Mouse (Mus musculus) urinary bladder, postnatal 14 days (tissue): ENCODE data around the gene Tnfrsf12a.

Source experiments
- DNase-seq: peaks from one replicate; pipeline ENCODE4 v3.0.0; 2021; ENCODE audit warnings: low spot score

Gene Tnfrsf12a

DNA sequence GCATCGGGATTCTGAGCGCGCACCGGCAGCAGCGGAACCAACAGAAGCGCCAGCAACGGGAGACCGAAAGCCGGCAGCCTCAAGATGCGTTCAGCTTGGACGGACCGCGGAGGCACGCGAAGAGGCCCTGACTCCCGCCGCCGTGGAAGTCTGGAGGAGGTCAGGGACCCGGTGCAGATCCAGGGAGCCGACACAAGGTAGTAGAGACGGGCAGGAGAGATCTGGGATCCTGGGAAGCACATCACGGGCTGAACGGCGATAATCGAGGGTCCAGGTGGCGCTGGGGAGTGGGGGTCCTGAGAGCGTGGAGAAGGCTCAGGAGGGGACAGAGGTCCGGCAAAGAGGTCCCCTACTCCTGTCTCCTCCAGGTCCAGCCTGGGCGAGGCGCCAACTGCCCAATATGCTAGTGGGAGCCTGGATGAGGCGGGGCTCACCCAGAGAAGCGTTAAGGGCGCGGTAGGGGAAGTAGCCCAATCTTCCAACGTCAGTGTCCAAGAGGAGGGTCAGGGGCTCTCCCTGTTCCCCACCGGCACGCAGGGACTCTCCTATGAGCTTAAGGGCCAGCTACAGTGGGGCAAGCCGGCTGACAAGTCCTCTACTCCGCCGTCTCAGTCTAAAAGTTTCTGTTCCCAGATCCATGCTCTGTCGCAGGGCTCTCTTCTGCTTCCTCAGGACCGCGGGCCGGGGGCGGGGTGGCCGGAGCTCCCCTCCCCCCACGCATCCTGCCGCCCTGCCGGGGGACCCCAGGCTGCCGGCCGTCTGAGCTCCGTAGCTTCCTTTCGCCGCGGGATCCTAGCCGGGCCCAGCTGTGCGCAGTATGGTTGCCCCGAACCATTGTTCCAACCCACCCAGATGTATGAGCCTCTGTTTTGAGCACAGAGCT, 32.4 kb downstream of the Tnfrsf12a start, which contains the start of gene Mmp25:
Gene Mmp25, minus strand, starts transcription at position 665 of the 883 bp plus-strand sequence.
- DNase-seq, result no peak

DNA sequence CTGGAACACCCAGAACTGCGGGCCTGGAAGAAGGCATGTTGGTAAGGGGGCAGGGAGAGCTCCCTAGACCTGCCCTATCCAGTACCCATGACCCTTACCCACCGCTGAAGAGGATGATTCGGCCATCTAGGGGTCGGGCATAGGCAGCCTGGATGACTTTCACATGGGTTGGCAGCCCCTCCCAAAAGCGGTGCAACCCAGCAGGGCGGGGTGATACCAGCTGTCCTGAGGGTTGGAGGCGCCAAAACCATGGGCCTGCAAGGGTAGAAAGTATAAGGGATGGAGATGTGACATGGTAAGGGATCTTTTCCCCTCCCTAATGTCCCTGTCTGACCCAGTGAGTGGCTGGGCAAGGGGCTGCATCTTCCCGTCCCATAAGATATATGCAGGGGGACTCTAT, 46.0 kb downstream of the Tnfrsf12a start:
- no peak for DNase-seq

DNA sequence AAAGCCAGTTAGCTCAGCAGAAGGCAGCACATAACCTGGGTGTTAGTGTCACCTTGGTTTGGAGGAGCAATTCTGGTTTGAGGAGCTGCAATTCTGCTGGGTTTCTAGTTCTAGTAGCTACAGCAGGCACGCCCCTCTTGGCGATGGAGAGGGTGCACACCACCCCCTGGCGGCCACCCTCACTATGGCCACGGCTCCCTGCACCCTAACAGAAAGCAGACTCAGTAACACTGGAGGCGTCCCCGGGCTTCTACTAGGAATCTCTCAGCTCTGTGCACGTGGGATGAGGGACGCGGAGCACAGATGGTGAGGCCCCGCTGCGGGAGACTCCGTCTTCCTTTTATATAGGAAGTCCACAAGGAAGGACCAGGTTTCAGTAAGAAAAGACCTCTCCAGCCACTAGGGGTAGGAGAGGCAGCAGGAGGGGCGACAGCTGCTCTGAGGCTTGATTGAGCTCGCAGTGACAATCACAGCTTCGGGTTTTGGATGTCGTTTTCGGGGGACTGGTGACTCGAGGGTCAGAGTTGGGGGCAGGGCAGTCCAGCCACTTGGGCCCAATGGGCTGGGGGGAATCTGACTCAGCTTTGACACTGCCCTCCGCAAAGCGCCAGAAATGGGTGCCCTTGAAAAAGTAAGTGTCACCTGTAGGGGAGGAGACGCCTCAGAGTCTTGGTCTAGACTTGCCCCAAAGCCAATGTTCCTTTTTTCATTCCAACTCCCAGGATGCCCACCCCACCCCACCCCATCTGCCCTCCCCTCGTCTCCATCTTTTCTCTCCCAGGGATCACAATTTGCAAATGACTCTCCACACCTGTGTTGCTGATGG, 46.9 kb downstream of the Tnfrsf12a start:
- peak; percentile 81 for DNase-seq

DNA sequence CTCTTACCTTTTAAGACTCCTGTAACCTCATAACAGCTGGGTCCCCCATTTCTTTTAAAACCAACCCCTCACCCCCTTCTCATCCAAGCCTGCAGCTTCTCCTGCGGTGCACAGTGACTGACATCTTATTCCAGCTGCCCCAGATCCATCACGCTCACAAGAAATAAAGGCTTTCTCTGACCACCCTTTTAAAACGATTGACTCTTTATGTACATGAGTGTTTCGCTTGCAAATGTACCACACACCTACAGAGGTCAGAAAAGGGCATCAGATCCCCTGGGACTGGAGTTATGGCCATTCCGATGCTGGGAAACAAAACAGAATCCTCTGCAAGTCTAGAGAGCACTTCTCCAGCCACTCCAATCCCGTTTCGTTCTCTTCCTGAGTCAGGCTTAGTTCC, 49.5 kb downstream of the Tnfrsf12a start:
- no peak for DNase-seq
